Mouse (Mus musculus): ENCODE measurements around the gene Fbxl12.

GRCm38 (mm10) chr9:20643781-20644180 lies 786 bp downstream of the Fbxl12 start:
- TF ChIP-seq CTCF (IDR thresholded peaks at IDR 0.05; ENCODE audit: low read depth, low read length) (no peak), GATA1 (IDR thresholded peaks at IDR 0.05; ENCODE audit: borderline replicate concordance, low read length) (no peak), GATA2 (IDR thresholded peaks at IDR 0.05; ENCODE audit: borderline replicate concordance, low read depth, low read length) (no peak)
